Mouse (Mus musculus): ENCODE data around the gene L3mbtl2.

DNA sequence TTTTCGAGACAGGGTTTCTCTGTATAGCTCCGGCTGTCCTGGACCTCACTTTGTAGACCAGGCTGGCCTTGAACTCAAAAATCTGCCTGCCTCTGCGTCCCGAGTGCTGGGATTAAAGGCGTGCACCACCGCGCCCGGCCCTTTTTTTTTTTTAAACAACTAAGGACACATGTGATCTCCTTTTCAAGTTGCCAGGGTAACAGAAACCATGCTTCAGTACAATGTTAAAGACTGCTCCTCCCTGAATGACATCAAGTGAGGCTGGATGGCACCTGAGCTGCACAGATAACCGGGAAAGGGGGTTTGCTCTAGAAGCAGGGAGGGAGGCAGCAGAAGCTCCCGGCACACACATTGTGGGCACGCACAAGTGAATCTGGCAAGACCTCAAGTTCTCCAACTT, 45.3 kb downstream of the L3mbtl2 start:
- TF ChIP-seq CTCF (IDR thresholded peaks at IDR 0.05; ENCODE audit: control insufficient read depth, insufficient read depth, insufficient read length) (no peak), USF1 (IDR thresholded peaks at IDR 0.05; ENCODE audit: low read depth) (no peak), MYOG (IDR thresholded peaks at IDR 0.05; ENCODE audit: control insufficient read depth, extremely low read depth, insufficient read length) (no peak)

All from C2C12 (cell line).